Mouse (Mus musculus): Measurements from ENCODE around the gene Inava. TPM values are rescaled to one million over a fixed set of nuclear protein-coding genes. Genes with fewer than 3 reads are reported as not detected.

The Inava gene
- polyA plus RNA-seq, 1 experiment from 2014 or later: 1.3 TPM

DNA sequence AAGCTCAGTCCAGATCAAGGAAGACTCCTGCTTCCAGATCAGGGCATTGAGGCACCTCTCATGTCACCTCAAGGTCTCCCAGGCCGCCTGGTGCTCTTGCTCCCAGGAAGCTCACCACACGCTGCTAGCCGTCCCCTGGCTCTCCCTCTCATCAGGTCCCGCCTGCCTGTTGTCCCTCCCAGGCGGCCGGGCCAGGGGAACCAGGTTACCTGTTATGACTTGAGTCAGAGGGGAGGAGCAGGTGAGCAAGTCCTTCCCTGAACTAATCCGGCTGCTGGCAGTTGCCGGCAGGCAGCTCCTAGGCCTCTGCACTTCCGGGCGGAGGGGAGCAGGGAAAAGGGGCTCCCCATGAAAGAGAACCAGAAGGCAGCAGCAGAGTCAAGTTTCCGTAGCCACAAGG lies 3.9 kb downstream of the Inava start:
- H3K27ac ChIP-seq (ENCODE audit: poor library complexity, severe bottlenecking): no peak overlapping the region
- H3K4me3 ChIP-seq: no peak overlapping the region
- H3K9me3 ChIP-seq (replicated peaks): no peaks in the 10 kb centered on the region
- H3K9ac ChIP-seq: no peak overlapping the region
- H3K27me3 ChIP-seq (replicated peaks): peaks cover 52% of the 10 kb centered on the region
- H3K4me1 ChIP-seq (replicated peaks): peaks cover 42% of the 10 kb centered on the region
- 41% methylated on average over 11 of the region's 11 CpGs for whole genome bisulfite sequencing
- H3K4me2 ChIP-seq: no peak overlapping the region
- no peak for ATAC-seq (ENCODE audit: insufficient number of reproducible peaks, low FRiP score)
- H3K36me3 ChIP-seq: no peaks in the 10 kb centered on the region

DNA sequence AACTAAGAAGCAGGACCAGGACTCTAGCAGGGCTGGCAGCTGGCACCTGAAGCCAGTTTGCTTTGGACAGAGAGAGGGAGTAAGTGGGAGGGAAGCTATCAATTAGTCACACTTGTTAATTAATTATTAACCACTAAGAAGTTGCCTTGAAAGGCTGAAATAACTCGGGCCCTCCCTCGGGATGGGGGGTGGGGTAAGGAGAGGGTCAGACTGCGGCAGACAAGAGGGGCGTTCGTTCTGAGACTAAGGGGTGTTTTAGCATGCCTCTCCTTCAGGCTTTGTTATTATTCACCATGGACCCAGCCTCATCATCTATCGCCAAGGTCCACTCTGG lies 5.1 kb downstream of the Inava start:
- Histone ChIP-seq H3K9ac (no peak overlapping the region), H3K4me1 (replicated peaks) (peaks cover 42% of the 10 kb centered on the region), H3K27me3 (replicated peaks) (peaks cover 45% of the 10 kb centered on the region), H3K9me3 (replicated peaks) (no peaks in the 10 kb centered on the region), H3K27ac (ENCODE audit: poor library complexity, severe bottlenecking) (no peak overlapping the region), H3K4me3 (no peak overlapping the region), H3K36me3 (no peaks in the 10 kb centered on the region), H3K4me2 (no peak overlapping the region)
- WGBS: 49% methylated on average over 6 of the region's 6 CpGs
- no peak for ATAC-seq (ENCODE audit: insufficient number of reproducible peaks, low FRiP score)

DNA sequence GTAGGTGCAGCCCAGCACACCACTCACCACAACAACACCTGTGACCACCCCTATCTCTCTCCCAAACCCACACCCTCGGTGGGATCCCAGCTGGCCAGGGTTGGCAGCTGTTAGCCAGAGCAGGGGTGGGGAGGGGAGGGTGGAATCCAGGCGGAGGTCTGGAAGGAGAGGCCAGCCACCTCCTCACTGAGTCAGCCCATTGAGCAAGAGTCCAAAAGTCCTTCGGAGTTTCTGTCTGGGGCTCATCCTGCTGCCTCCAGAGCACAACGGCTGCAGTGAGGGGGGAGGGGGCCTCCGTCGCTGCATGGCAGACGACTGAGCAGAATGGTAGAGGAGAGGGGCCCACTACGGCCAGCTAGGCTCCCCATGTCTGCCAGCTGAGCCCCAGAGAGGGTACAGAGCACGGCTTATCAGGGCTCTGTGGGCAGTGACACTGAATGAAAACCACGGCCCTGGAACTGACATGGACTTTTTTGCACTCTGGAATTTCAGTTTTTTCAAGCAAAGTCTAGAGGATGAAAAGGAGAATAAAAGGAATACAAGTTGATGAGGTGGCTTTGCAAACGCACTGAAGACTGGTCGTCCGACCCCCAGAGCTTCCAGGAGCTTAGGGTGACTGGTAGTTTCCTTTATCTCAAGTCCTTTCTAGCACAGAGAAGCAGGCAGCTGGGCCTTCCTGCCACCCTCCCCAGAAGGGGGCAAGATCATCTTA lies 5.6 kb downstream of the Inava start:
- 0 out of 2 replicates have a peak, but pooled peaks have one; percentile 9 for ATAC-seq (ENCODE audit: insufficient number of reproducible peaks, low FRiP score)
- Histone ChIP-seq H3K27ac (ENCODE audit: poor library complexity, severe bottlenecking) (no peak overlapping the region), H3K4me2 (peak overlapping the region; percentile 47), H3K4me3 (no peak overlapping the region), H3K9ac (no peak overlapping the region; the same call in 1 of the 2 replicates), H3K9me3 (replicated peaks) (no peaks in the 10 kb centered on the region), H3K36me3 (no peaks in the 10 kb centered on the region), H3K4me1 (replicated peaks) (peaks cover 37% of the 10 kb centered on the region), H3K27me3 (replicated peaks) (peaks cover 40% of the 10 kb centered on the region)
- 9% methylated on average over 13 of the region's 13 CpGs for WGBS

DNA sequence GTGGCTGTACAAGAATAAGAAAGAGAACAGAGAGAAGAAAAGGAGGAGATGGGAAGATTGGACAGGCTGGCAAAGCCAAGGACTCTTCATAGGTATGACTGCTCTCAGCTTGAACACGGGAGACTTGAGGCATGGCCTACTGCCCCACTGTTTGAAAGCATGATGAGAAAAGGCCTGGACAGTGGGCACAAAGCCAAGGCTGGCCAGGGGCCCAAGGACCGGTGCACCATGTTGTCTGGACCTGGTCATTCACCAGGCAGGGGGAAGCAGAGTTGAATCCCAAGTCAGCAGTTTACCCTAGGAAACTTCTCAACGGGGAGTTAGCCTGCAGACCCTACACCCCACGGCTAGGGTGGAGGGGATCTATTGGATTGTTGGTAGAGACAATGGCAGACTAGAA lies 6.2 kb downstream of the Inava start:
- H3K27ac ChIP-seq (ENCODE audit: poor library complexity, severe bottlenecking): no peak overlapping the region
- H3K4me3 ChIP-seq: no peak overlapping the region
- ATAC-seq (ENCODE audit: insufficient number of reproducible peaks, low FRiP score): no peak
- peaks cover 31% of the 10 kb centered on the region for H3K4me1 ChIP-seq (replicated peaks)
- WGBS: 60% methylated on average over 4 of the region's 4 CpGs
- no peaks in the 10 kb centered on the region for H3K36me3 ChIP-seq
- peaks cover 35% of the 10 kb centered on the region for H3K27me3 ChIP-seq (replicated peaks)
- no peaks in the 10 kb centered on the region for H3K9me3 ChIP-seq (replicated peaks)
- H3K9ac ChIP-seq: no peak overlapping the region
- H3K4me2 ChIP-seq: 0 out of 2 replicates have a peak overlapping the region, but pooled peaks have one; percentile 47

DNA sequence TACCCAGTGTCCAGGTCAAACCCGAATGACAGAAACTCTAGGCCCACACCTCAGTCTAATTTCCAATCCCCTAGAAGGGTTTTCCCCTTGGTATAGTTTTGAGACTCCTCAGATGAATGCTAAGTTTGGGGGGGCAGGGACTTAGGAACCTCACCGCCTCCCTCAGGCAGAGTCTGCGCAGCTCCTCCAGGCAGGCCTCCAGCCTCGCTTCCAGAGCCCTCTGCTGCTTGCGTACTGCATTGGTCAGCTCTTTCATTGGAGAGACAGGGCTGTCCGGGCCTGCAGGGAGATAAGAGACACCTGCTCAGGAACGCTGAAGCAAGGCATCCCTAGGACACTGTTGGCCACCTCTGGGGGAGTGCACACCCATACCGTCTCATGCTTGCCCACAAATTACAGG lies 7.4 kb downstream of the Inava start:
- no peaks in the 10 kb centered on the region for H3K9me3 ChIP-seq (replicated peaks)
- no peak for ATAC-seq (ENCODE audit: insufficient number of reproducible peaks, low FRiP score)
- no peak overlapping the region for H3K4me3 ChIP-seq
- peaks cover 24% of the 10 kb centered on the region for H3K27me3 ChIP-seq (replicated peaks)
- peaks cover 26% of the 10 kb centered on the region for H3K4me1 ChIP-seq (replicated peaks)
- H3K4me2 ChIP-seq: no peak overlapping the region
- no peaks in the 10 kb centered on the region for H3K36me3 ChIP-seq
- no peak overlapping the region for H3K27ac ChIP-seq (ENCODE audit: poor library complexity, severe bottlenecking)
- no peak overlapping the region for H3K9ac ChIP-seq
- 79% methylated on average over 8 of the region's 8 CpGs for WGBS

DNA sequence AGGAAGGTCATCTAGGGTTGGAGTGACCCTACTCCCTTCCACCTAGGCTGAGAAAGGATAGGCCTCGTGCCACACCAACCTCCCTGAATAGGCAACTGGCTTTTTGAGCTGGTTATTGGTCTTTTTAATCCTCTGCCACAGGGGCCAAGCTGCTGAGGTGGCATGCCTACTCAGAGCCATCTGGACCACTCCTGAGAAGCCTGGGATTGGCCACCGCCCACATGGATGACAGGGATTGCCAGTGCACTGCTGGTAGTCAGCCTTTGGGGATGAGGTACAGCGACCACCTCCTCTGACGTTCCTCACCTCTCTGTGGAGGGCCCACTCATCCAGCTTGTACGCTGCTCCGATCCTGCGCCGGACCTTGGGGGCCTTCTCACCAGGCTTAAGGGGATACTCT lies 8.2 kb downstream of the Inava start:
- Histone ChIP-seq H3K27ac (ENCODE audit: poor library complexity, severe bottlenecking) (no peak overlapping the region), H3K36me3 (no peaks in the 10 kb centered on the region), H3K27me3 (replicated peaks) (peaks cover 17% of the 10 kb centered on the region), H3K4me3 (no peak overlapping the region), H3K9ac (no peak overlapping the region), H3K4me2 (no peak overlapping the region), H3K9me3 (replicated peaks) (no peaks in the 10 kb centered on the region), H3K4me1 (replicated peaks) (peaks cover 23% of the 10 kb centered on the region)
- ATAC-seq (ENCODE audit: insufficient number of reproducible peaks, low FRiP score): no peak
- 84% methylated on average over 8 of the region's 8 CpGs for WGBS

DNA sequence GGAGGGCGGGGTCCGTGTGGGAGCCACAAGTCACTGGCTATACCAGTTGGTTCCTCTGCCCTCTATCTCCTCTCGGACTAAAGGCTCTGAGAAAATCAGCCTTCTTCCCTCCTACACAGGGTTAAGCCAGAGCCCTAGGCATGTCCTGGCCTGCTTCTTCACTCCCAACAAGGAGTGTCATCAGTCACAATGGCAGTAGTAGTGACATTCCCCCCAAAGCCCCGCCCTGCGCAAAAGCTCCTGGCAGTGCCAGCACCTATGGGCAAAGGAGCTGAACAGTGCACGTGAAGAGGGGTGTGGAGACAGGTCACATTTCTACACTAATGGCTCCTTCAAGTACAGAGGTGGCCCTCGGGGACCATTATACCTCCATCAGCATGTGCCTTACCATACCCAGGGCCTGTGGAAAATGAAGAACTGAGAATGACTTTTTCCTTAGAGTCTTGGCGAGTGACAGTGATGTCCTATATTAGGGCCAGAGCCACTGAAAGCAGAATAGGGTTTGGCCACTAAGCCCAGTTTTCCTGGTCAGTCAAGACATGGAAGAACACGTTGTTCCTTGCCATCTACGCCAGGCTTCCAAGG lies 10.2 kb downstream of the Inava start:
- no peaks in the 10 kb centered on the region; the same call in none of the 2 replicates for H3K27me3 ChIP-seq (replicated peaks)
- no peak overlapping the region for H3K4me2 ChIP-seq
- no peaks in the 10 kb centered on the region for H3K9me3 ChIP-seq (replicated peaks)
- H3K36me3 ChIP-seq: no peaks in the 10 kb centered on the region
- no peak overlapping the region for H3K27ac ChIP-seq (ENCODE audit: poor library complexity, severe bottlenecking)
- 86% methylated on average over 10 of the region's 10 CpGs for WGBS
- no peak overlapping the region for H3K4me3 ChIP-seq
- ATAC-seq (ENCODE audit: insufficient number of reproducible peaks, low FRiP score): no peak
- no peak overlapping the region for H3K9ac ChIP-seq
- peaks cover 16% of the 10 kb centered on the region for H3K4me1 ChIP-seq (replicated peaks)

DNA sequence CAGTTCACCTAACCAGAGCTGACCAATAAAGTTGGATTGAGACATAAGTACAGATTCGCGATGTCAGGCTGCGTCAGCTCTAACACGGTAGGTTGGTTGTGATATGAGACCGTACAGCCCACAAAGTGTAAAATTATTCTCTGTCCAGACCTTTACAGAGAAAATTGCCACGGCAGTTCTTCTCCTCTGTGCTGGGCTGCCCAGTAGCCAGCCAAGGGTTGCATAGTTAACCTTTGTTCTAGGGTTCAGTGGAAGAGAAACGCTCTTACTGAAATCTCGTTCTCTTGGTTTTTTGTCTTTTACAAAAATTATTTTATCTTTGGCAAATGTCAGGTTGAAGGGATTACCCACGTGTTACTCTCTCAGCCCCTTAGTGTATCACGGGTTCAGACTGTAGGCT lies 11.7 kb downstream of the Inava start:
- Histone ChIP-seq H3K27me3 (replicated peaks) (no peaks in the 10 kb centered on the region; the same call in 1 of the 2 replicates), H3K27ac (ENCODE audit: poor library complexity, severe bottlenecking) (no peak overlapping the region), H3K4me1 (replicated peaks) (0 out of 2 replicates have a peak, but pooled peaks cover 2% of the 10 kb centered on the region), H3K36me3 (no peaks in the 10 kb centered on the region), H3K4me3 (no peak overlapping the region), H3K9ac (no peak overlapping the region), H3K4me2 (no peak overlapping the region), H3K9me3 (replicated peaks) (no peaks in the 10 kb centered on the region)
- ATAC-seq (ENCODE audit: insufficient number of reproducible peaks, low FRiP score): no peak
- WGBS: 81% methylated on average over 10 of the region's 10 CpGs

DNA sequence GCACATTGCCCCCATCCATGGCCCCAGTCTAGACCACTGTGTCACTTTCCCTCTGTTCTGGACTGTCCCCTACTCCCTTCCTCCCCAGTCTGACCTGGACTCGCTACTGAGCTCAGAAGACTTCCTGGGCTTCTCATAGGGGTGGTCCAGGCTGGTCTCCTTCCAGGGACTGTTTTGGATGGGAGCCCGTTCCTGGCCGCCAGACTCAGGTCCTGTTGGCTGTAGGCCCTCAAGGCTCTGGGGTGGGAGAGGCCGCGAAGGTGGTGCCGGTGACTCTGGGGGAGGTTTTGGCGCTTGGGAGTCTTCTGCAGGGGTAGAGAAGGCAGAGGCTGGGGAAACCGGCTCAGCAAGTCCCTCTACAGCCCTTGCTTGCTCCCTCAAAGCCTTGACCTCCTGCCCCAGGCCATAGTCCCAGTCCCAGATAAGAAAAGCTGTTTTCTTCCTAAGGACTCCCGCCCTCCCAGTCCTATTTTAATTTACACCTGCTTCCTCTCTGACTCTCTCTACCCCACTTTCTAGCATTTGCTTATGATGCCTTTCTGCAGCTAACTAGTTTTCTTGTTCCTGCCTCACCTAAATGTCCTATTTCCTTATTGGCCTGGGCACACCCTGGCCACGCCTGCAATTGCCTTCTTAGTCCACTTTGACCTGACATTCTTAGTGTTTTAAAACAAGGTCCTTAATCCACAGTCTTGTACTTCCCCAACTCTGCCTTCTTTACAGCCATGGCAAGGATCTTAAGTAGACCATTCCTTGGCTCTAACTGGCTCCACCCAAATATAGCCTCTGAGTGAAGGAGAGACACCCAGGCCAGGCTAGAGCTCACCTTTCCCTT lies 13.8 kb downstream of the Inava start:
- H3K9ac ChIP-seq: no peak overlapping the region
- ATAC-seq (ENCODE audit: insufficient number of reproducible peaks, low FRiP score): peak; percentile 53; the same call in 1 of the 2 replicates

DNA sequence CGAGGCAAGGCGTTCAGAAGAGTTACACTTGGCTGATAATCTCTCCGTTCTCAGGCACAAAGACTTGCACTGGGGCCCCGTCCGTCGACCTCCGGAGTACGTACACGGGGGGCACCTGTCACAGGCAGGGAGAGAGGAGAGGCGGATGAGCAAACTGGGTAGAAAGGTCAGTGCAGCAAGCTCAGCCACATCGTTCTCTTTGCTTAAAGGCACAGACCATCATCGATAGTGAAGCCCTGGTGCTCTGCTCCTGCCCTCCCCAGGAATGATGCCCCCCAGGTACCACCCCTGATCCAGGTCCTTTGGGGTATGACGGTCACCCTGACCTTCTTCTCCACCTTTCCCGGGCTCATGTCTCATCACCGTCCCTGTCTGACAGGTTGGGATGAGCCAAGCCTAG lies 19.8 kb downstream of the Inava start:
- 81% methylated on average over 15 of the region's 15 CpGs for WGBS
- Histone ChIP-seq H3K4me3 (no peak overlapping the region), H3K9ac (no peak overlapping the region), H3K4me2 (no peak overlapping the region), H3K9me3 (replicated peaks) (no peaks in the 10 kb centered on the region), H3K4me1 (replicated peaks) (no peaks in the 10 kb centered on the region), H3K36me3 (no peaks in the 10 kb centered on the region), H3K27ac (ENCODE audit: poor library complexity, severe bottlenecking) (no peak overlapping the region), H3K27me3 (replicated peaks) (no peaks in the 10 kb centered on the region)
- ATAC-seq (ENCODE audit: insufficient number of reproducible peaks, low FRiP score): no peak

More for the DNA sequence above, 13.8 kb downstream of the Inava start:
- Histone ChIP-seq H3K4me3 (no peak overlapping the region), H3K36me3 (no peaks in the 10 kb centered on the region), H3K9me3 (replicated peaks) (no peaks in the 10 kb centered on the region), H3K27ac (ENCODE audit: poor library complexity, severe bottlenecking) (no peak overlapping the region), H3K27me3 (replicated peaks) (no peaks in the 10 kb centered on the region), H3K4me2 (no peak overlapping the region), H3K4me1 (replicated peaks) (no peaks in the 10 kb centered on the region)
- 73% methylated on average over 10 of the region's 10 CpGs for WGBS

DNA sequence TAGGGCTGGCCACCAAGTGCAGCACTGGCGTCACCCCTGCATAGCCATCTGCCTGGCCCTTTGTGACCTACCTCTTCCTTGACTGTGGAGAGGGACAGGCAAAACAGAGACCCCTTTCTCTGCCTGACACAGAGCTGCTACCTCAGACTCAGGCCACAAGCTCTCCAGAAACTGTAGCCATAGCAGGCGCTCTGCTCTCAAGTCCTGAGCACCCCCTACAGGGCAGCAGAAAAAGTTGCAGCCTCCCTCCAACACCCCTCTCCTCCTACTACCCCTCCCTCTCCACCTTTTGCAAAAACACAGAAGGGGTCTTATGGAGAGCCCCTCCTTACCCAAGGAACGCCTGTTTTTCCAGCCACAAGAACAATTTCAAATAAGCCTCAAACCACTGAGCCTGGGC lies 21.3 kb downstream of the Inava start, which contains the start of gene Mroh3:
Mroh3 (minus strand) TSS at position 26 of the 400 bp plus-strand sequence.
- Histone ChIP-seq H3K36me3 (no peaks in the 10 kb centered on the region), H3K9ac (no peak within 1 kb of the TSS), H3K27me3 (replicated peaks) (no peaks in the 10 kb centered on the region), H3K4me3 (no peak within 1 kb of the TSS), H3K4me1 (replicated peaks) (no peaks in the 10 kb centered on the region), H3K27ac (ENCODE audit: poor library complexity, severe bottlenecking) (no peak within 1 kb of the TSS), H3K4me2 (no peak within 1 kb of the TSS), H3K9me3 (replicated peaks) (no peaks in the 10 kb centered on the region)
- ATAC-seq (ENCODE audit: insufficient number of reproducible peaks, low FRiP score): 0 out of 2 replicates have a peak, but pooled peaks have one; percentile 53
- WGBS: 24% methylated on average over 3 of the region's 3 CpGs
